Mouse (Mus musculus) MEL (cell line): Measurements from ENCODE around the gene Lsamp. TPM values are rescaled to one million over a fixed set of nuclear protein-coding genes. Genes with fewer than 3 reads are reported as not detected.
A peak's percentile ranks its signal among the peaks of the same experiment; 100 is the strongest.

Experiments used
- DNase-seq: peaks from one replicate; pipeline ENCODE4 v3.0.0; 2011; ENCODE audit warnings: low read depth, low spot score
- H3K27ac ChIP-seq: 2 replicates; pipeline ENCODE4 v1.5.1; 2012; ENCODE audit warnings: low read depth, mild to moderate bottlenecking, control low read depth, low read length, moderate library complexity; ENCODE audit not compliant: control insufficient read depth
- H3K27me3 ChIP-seq, 2 experiments: fragments of 150-350 bp in 1 of 2; sonication (generic) in 1 of 2; 2 replicates each; pipeline ENCODE4 v1.6.1; 2012; ENCODE audit warnings: low read length in 2 of 2, mild to moderate bottlenecking in 2 of 2, improper control_type of control experiment in 1 of 2, moderate library complexity in 1 of 2; ENCODE audit not compliant: insufficient read depth in 2 of 2, control insufficient read depth in 1 of 2
- H3K36me3 ChIP-seq, 2 experiments: 2 replicates each; pipeline ENCODE4 v1.6.1; 2012 to 2014; ENCODE audit warnings: low read length in 2 of 2, improper control_type of control experiment in 1 of 2, inconsistent platforms in 1 of 2, mild to moderate bottlenecking in 1 of 2; ENCODE audit not compliant: insufficient read depth in 2 of 2, control insufficient read depth in 1 of 2
- H3K4me1 ChIP-seq, 2 experiments: fragments of 150-350 bp in 1 of 2; sonication (generic) in 1 of 2; 2 replicates each; pipeline ENCODE4 v1.6.1; 2012; ENCODE audit warnings: low read length in 2 of 2, improper control_type of control experiment in 1 of 2, mild to moderate bottlenecking in 1 of 2; ENCODE audit not compliant: insufficient read depth in 2 of 2, control insufficient read depth in 1 of 2
- H3K4me3 ChIP-seq, 2 experiments: fragments of 150-350 bp in 1 of 2; sonication (generic) in 1 of 2; 2 replicates each; pipeline ENCODE4 v1.5.1; 2012; ENCODE audit warnings: low read depth in 2 of 2, low read length in 2 of 2, mild to moderate bottlenecking in 2 of 2, moderate library complexity in 2 of 2, control low read depth in 1 of 2, improper control_type of control experiment in 1 of 2; ENCODE audit not compliant: control insufficient read depth in 1 of 2, insufficient read depth in 1 of 2
- H3K79me2 ChIP-seq: 2 replicates; pipeline ENCODE4 v1.6.1; 2012; ENCODE audit warnings: mild to moderate bottlenecking, low read length, moderate library complexity; ENCODE audit not compliant: control insufficient read depth, poor library complexity, insufficient read depth
- H3K9ac ChIP-seq: 2 replicates; pipeline ENCODE4 v1.6.1; 2012; ENCODE audit warnings: low read depth, mild to moderate bottlenecking, control low read depth, low read length, moderate library complexity; ENCODE audit not compliant: control insufficient read depth, poor library complexity, severe bottlenecking
- H3K9me3 ChIP-seq: fragments of 150-350 bp; sonication (generic); replicated peaks from 2 replicates; pipeline ENCODE4 v1.6.1; 2012; ENCODE audit warnings: mild to moderate bottlenecking, low read length, improper control_type of control experiment, moderate library complexity; ENCODE audit not compliant: insufficient read depth
- BHLHE40 ChIP-seq: IDR thresholded peaks from 2 replicates; pipeline ENCODE4 v1.6.1; 2012; ENCODE audit warnings: low read depth, mild to moderate bottlenecking, inconsistent platforms, low read length, improper control_type of control experiment, borderline replicate concordance
- CHD1 ChIP-seq: IDR thresholded peaks from 2 replicates; pipeline ENCODE4 v1.6.1; 2012; ENCODE audit warnings: low read depth, mild to moderate bottlenecking, inconsistent platforms, low read length, improper control_type of control experiment
- CTCF ChIP-seq, 3 experiments: IDR thresholded peaks in 2 of 3; conservative IDR thresholded peaks in 1 of 3; 2 replicates each; pipeline ENCODE4 v1.5.1; 2011 to 2012; ENCODE audit warnings: low read length in 3 of 3, low read depth in 2 of 3, mild to moderate bottlenecking in 2 of 3, improper control_type of control experiment in 1 of 3, inconsistent platforms in 1 of 3, mixed read lengths in 1 of 3, moderate library complexity in 1 of 3; ENCODE audit not compliant: control insufficient read depth in 1 of 3, insufficient read depth in 1 of 3, poor library complexity in 1 of 3, severe bottlenecking in 1 of 3
- EP300 ChIP-seq, 2 experiments: IDR thresholded peaks; 2 replicates each; pipeline ENCODE4 v1.6.1; 2011; ENCODE audit warnings: improper control_type of control experiment in 2 of 2, low read length in 2 of 2, low read depth in 1 of 2, mild to moderate bottlenecking in 1 of 2
- ETS1 ChIP-seq: IDR thresholded peaks from 2 replicates; pipeline ENCODE4 v1.6.1; 2012; ENCODE audit warnings: low read depth, mild to moderate bottlenecking, inconsistent platforms, low read length, improper control_type of control experiment, moderate library complexity
- GABPA ChIP-seq: IDR thresholded peaks from 2 replicates; pipeline ENCODE4 v1.6.1; 2012; ENCODE audit warnings: low read depth, mild to moderate bottlenecking, inconsistent platforms, low read length, improper control_type of control experiment, moderate library complexity
- GATA1 ChIP-seq: IDR thresholded peaks from 2 replicates; pipeline ENCODE4 v1.6.1; 2011; ENCODE audit warnings: low read depth, low read length, improper control_type of control experiment
- HCFC1 ChIP-seq: IDR thresholded peaks from 2 replicates; pipeline ENCODE4 v1.6.1; 2012; ENCODE audit warnings: low read depth, mild to moderate bottlenecking, inconsistent platforms, low read length, improper control_type of control experiment, moderate library complexity
- MAX ChIP-seq: IDR thresholded peaks from 2 replicates; pipeline ENCODE4 v1.6.1; 2011; ENCODE audit warnings: low read length, improper control_type of control experiment
- MXI1 ChIP-seq: IDR thresholded peaks from 2 replicates; pipeline ENCODE4 v1.6.1; 2011; ENCODE audit warnings: mild to moderate bottlenecking, low read depth, low read length, improper control_type of control experiment
- MYB ChIP-seq: IDR thresholded peaks from 2 replicates; pipeline ENCODE4 v1.6.1; 2011; ENCODE audit warnings: mild to moderate bottlenecking, low read depth, low read length, improper control_type of control experiment
- NRF1 ChIP-seq: IDR thresholded peaks from 2 replicates; pipeline ENCODE4 v1.6.1; 2014; ENCODE audit warnings: low read depth, mild to moderate bottlenecking, inconsistent platforms, low read length, improper control_type of control experiment, moderate library complexity; ENCODE audit not compliant: poor library complexity, insufficient read depth, severe bottlenecking
- POLR2A ChIP-seq, 2 experiments: IDR thresholded peaks; 2 replicates each; pipeline ENCODE4 v1.6.1; 2011 to 2012; ENCODE audit warnings: low read length in 2 of 2, mild to moderate bottlenecking in 2 of 2, control low read depth in 1 of 2, improper control_type of control experiment in 1 of 2, low read depth in 1 of 2, moderate library complexity in 1 of 2; ENCODE audit not compliant: control insufficient read depth in 1 of 2, insufficient read depth in 1 of 2, poor library complexity in 1 of 2
- POLR2AphosphoS2 ChIP-seq: IDR thresholded peaks from 2 replicates; pipeline ENCODE4 v1.6.1; 2011; ENCODE audit warnings: low read length, improper control_type of control experiment
- POLR2AphosphoS5 ChIP-seq: IDR thresholded peaks from 2 replicates; pipeline ENCODE4 v1.6.1; 2012; ENCODE audit warnings: low read depth, borderline replicate concordance, mild to moderate bottlenecking, inconsistent platforms, low read length, moderate library complexity, mixed read lengths
- RAD21 ChIP-seq: IDR thresholded peaks from 2 replicates; pipeline ENCODE4 v1.6.1; 2011; ENCODE audit warnings: mild to moderate bottlenecking, low read depth, low read length, improper control_type of control experiment
- SMC3 ChIP-seq: IDR thresholded peaks from 2 replicates; pipeline ENCODE4 v1.6.1; 2011; ENCODE audit warnings: low read depth, low read length, improper control_type of control experiment
- TBP ChIP-seq: IDR thresholded peaks from 2 replicates; pipeline ENCODE4 v1.8.0; 2011; ENCODE audit warnings: low read depth, low read length, improper control_type of control experiment
- ZC3H11A ChIP-seq: IDR thresholded peaks from 2 replicates; pipeline ENCODE4 v1.6.1; 2012; ENCODE audit warnings: low read depth, mild to moderate bottlenecking, inconsistent platforms, low read length, improper control_type of control experiment
- ZKSCAN1 ChIP-seq: IDR thresholded peaks from 2 replicates; pipeline ENCODE4 v1.6.1; 2012; ENCODE audit warnings: low read depth, mild to moderate bottlenecking, inconsistent platforms, low read length, improper control_type of control experiment, moderate library complexity
- ZMIZ1 ChIP-seq: IDR thresholded peaks from 2 replicates; pipeline ENCODE4 v1.6.1; 2012; ENCODE audit warnings: low read depth, mild to moderate bottlenecking, inconsistent platforms, low read length, improper control_type of control experiment, moderate library complexity
- ZNF384 ChIP-seq: IDR thresholded peaks from 2 replicates; pipeline ENCODE4 v1.6.1; 2012; ENCODE audit warnings: low read depth, mild to moderate bottlenecking, inconsistent platforms, low read length, improper control_type of control experiment
- polyA plus RNA-seq, 2 experiments: library from polyadenylated mRNA; stranded (reverse) in 1 of 2; unstranded in 1 of 2; fragments of >175 nt in 1 of 2; fragments of >200 nt in 1 of 2; gene quantifications; 2 replicates each; pipeline versions ENCODE4 v1.2.1 to v1.2.4; 2012; ENCODE audit warnings: low replicate concordance in 2 of 2, low read depth in 1 of 2; ENCODE audit not compliant: insufficient read length in 2 of 2, insufficient read depth in 1 of 2, missing spikeins in 1 of 2
- total RNA-seq: library from RNA; depleted of rRNA; stranded (reverse); fragments of 300-350 nt; gene quantifications from 2 replicates; pipeline ENCODE4 v1.2.3, GENCODE M21; 2012

Lsamp gene
- total and polyA plus RNA-seq, 3 experiments, result 0.42 TPM; not detected in 2

GRCm38 (mm10) chr16:42169447-42170140, 2185.4 kb downstream of the Lsamp start:
- no peak overlapping the region for H3K4me3 ChIP-seq
- TF ChIP-seq CHD1 (no peak), POLR2A (IDR thresholded peaks at IDR 0.05; ENCODE audit: control insufficient read depth in 1 of 2, insufficient read depth in 1 of 2, low read depth in 1 of 2, low read length in 2 of 2, poor library complexity in 1 of 2) (no peak), ZC3H11A (peak; percentile 67), RAD21 (peak; percentile 86), GABPA (no peak), CTCF (IDR thresholded peaks at IDR 0.05 in 2 of 3, conservative IDR thresholded peaks at IDR 0.05 in 1 of 3; ENCODE audit: control insufficient read depth in 1 of 3, insufficient read depth in 1 of 3, low read depth in 2 of 3, low read length in 3 of 3, poor library complexity in 1 of 3, severe bottlenecking in 1 of 3) (peak; percentile 80 to 93 (median 82)), SMC3 (peak; percentile 82)
- no peak overlapping the region for H3K9ac ChIP-seq
- H3K36me3 ChIP-seq, result no peaks in the 10 kb centered on the region
- H3K27me3 ChIP-seq, result no peaks in the 10 kb centered on the region; a peak in 1 of 4 replicates
- H3K79me2 ChIP-seq, result no peaks in the 10 kb centered on the region
- H3K27ac ChIP-seq, result no peak overlapping the region
- no peaks in the 10 kb centered on the region for H3K9me3 ChIP-seq
- H3K4me1 ChIP-seq, result 0 out of 4 replicates have a peak, but pooled peaks cover 0 to 2% of the 10 kb centered on the region in 2 experiments
- DNase-seq, result peak; percentile 78

DNA sequence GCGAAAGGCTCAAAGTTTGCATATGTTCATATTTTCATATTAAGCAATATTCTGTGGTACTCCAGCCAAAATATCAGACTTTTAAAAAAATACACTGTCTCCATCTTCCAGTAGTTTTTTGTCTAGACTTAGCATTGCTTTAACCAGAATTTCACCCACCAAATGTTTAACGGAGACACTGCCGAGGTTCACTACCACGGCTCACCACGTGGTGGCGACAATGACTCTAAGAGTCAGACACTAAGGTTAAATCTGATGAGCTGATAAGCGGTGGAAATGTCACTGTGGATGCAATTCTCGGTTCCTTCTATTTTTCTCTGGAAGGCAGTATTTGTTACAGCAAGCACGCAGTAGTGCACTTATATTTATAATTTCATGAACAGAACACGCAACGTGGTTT, 2188.3 kb downstream of the Lsamp start:
- H3K79me2 ChIP-seq, result no peaks in the 10 kb centered on the region
- no peaks in the 10 kb centered on the region; a peak in 1 of 4 replicates for H3K27me3 ChIP-seq
- no peak overlapping the region for H3K9ac ChIP-seq
- TF ChIP-seq POLR2AphosphoS2 (no peak), ETS1 (no peak), ZC3H11A (no peak), GATA1 (0 out of 2 replicates have a peak, but pooled peaks have one; percentile 17), RAD21 (peak; percentile 44), EP300 (IDR thresholded peaks at IDR 0.05; ENCODE audit: low read depth in 1 of 2, low read length in 2 of 2) (no peak), HCFC1 (no peak), ZMIZ1 (no peak), ZNF384 (no peak), MXI1 (no peak), BHLHE40 (no peak), TBP (no peak), GABPA (no peak), ZKSCAN1 (no peak), SMC3 (peak; percentile 52), POLR2AphosphoS5 (no peak), MAX (no peak), MYB (no peak), CTCF (IDR thresholded peaks at IDR 0.05 in 2 of 3, conservative IDR thresholded peaks at IDR 0.05 in 1 of 3; ENCODE audit: control insufficient read depth in 1 of 3, insufficient read depth in 1 of 3, low read depth in 2 of 3, low read length in 3 of 3, poor library complexity in 1 of 3, severe bottlenecking in 1 of 3) (peak; percentile 51 to 58 (median 56)), NRF1 (no peak)
- DNase-seq, result peak; percentile 22
- H3K36me3 ChIP-seq, result no peaks in the 10 kb centered on the region
- H3K4me1 ChIP-seq, result 0 out of 4 replicates have a peak, but pooled peaks cover 0 to 2% of the 10 kb centered on the region in 2 experiments
- no peak overlapping the region for H3K27ac ChIP-seq
- H3K4me3 ChIP-seq, result no peak overlapping the region
- no peaks in the 10 kb centered on the region for H3K9me3 ChIP-seq
